Mouse (Mus musculus) c-Kit-positive CD71-negative TER-119-negative erythroid progenitor cells, embryonic 14.5 days (primary cell): ENCODE results near the gene Lactb.

Experiments
- DNase-seq: peaks from one replicate; pipeline ENCODE4 v3.0.0-alpha.2; 2013; ENCODE audit warnings: low read depth

The Lactb gene

DNA sequence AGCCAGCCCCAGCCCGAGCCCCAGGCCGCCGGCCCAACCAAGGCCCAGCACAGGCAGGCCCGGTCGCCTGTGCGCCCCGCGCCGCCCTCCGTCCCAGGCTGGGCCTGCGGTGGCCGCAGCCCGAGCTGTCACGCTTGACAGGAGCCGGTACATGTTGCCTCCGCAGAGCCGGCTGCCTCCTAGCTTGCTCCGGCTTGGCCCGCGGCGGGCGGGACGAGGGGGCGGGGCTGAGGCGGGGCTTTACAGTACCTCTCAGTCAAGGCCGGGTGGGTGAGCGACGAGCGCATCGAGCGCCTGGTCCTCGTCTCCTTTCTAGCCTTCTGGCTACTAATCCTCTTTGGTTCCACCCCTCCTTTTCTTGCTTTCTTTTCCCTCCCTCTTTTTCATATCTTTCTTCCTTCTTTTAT, at the start of gene Lactb:
Gene Lactb (minus strand): TSS at position 246 of the 407 bp plus-strand sequence.
- DNase-seq: peak; percentile 77

DNA sequence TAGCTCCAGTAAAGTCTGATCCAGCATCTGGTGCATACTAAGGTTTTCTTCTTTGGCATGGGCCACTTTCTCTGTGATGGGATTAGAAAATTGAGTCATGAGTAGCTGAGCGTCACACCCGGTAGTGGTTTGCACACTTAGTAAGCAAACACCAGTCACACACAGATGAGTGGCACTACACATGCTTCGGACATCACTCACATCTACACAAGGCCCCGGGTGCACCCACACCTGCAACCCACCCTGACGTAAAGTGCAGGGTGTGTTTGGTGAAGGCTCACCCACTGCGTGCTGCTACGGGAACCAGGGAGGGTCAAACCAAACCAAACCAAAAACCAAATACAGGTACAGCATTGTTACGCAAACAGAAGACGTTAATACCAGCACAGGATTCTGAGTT, 48.1 kb upstream of the Lactb start:
- DNase-seq: no peak

DNA sequence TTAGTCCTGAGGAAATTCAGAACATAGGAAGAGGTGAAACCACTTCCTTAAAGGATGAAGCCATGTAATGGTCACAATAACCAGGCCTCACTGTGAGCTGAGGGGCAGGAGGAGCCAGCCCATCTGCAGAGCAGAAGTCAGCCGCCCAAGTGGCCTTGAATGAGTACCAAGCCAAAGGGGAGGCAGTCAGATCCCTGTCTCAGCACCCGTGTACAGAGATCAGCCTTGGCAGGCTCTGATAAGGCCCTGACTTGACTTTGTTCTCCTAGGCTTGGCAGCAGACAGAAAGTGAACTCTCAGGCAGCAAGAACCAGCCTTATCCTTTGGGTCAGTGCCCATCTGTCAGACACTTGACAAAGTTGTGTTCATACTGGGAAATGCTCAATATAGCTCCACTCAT, 44.8 kb upstream of the Lactb start:
- DNase-seq: no peak

DNA sequence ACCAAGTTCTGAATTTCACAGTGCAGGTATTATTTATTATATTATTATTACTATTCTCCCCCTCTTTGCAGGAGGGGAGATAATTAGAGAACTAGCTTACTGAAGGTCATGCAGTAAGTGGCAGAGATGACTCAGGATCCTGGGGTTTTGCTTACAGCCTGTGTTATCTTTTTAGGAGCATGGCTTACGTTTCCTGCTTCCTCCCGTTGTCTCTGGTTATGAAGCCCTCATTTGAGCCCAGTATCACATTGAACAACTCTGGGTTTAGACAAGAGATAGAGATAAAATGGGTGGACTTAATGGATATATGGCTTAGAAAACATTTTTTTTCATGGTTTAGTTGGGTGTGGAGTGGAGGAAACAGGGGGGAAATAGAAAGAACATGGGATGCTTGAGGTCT, 38.2 kb upstream of the Lactb start:
- no peak for DNase-seq

GRCm38 (mm10) chr9:67012470-67012869, 37.2 kb upstream of the Lactb start:
- no peak for DNase-seq

DNA sequence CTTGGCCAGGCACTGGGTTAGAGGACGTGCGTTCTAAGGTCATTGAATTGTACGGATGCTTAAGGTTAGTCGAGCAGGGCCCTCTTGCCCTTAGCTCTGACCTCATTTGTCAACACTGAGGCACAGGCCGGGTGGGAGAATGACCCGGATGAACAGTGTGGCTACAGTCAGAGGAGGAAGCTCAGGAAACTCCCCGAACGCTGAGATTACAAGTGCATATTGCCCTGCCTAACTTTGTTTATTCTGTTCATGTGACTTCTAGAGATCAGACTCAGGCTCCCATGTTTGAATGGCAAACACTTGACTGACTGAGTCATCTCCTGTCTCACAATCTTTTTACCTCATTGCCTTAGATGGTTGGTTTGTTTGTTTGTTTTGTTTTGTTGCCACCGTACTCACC, 36.2 kb upstream of the Lactb start:
- no peak for DNase-seq

DNA sequence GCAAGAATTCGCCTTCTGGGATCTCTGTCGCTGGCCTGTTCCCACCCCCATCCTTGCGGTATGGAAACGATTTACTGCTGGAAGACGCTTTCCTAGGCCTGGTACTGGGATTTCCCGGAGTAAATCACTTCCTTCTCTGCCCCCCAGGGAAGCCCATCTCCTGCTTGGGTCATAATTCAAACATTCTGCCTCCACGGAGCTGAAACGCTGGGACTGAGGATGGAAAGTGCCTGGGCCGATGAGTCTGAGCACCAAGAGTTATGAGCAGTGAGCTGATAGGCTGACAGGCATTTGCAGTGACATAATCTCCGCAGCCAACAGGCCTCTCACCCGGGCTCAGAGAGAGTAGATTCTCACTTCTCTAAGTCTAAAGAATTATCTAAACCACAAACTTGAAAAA, 33.5 kb upstream of the Lactb start:
- no peak for DNase-seq

DNA sequence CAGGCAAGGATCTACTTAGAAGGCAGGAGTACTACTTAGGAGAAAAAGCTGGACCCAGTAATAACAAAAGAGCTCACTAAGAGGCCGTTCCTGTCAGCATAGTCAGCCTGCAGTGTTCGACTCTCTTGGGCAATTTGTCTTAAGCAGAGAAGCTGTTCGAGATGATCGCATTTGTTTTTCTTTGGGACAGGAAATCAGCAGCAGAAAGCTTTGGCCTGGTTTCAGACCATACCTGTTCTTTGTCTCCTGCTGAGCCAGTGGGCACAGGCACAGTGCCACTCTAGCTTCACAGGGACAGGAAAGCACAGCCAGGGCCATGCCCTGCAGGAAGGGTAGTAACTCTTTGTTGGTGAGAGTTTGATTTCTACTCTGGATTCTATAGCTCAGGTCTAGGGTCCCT, 31.1 kb upstream of the Lactb start:
- DNase-seq: no peak

DNA sequence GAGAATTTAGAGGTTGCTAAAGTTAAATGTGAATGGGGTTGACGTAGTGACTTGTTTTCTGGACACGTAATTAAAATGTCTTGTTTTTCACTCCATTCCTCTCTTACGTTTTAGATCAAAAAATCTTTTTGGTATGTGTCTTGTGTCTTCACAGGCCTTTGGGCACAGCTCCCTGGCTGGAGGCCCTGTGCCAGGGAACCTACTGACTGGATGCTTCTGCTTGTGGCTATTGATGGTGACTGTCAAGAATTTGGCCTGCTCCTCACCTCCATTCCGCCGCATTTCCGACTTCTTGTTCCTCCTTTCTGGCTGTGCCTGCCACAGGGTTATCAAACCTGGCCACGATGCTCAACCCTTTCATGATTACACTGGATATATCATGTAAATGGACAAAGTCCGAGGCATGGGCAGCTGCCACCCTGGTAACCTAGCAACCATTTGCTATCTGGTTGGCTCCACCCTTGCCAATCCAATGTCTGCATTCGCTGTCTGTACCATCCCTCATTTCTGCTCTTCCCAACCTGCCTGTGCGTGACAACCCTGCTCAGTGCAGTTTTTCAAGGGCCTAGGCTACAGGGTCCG, 30.0 kb upstream of the Lactb start:
- no peak for DNase-seq

DNA sequence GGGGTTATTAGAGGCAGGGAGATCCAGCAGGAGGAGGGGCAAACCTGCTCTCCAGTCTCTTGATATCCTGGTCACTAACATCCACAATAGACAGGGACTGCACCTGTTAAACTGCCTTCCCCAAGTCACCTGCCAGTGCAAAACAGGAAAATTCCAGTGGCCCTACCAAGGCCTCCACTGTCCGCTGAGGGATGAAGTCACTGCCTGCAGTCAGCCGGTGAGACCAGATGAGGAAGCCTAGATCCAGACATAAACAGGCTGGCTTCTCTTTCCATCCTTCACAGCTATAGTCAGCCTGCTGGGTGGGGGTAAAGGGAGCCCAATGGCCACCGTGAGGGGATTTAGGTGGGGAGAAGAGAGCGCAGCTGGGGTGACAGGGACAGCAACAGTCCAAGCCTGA, 28.4 kb upstream of the Lactb start:
- DNase-seq: no peak

DNA sequence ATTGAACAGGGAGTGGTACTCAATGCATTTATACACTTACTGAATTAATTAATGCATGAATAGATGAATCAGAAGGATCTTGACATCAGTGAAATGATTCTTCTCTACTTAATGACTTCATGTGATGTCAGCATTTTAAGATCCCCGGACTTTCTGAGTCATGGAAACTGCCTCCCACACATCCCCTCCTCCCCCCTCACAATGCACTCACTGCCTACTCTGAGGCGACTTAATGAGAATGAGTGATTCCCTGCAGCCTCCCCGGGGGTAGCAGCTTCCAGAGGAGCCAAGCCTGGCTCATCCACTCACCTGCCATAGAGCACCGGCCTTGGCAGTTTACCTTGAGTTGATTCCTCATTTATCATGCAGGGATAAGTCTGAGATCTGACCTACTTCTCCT, 27.9 kb upstream of the Lactb start:
- DNase-seq: no peak

DNA sequence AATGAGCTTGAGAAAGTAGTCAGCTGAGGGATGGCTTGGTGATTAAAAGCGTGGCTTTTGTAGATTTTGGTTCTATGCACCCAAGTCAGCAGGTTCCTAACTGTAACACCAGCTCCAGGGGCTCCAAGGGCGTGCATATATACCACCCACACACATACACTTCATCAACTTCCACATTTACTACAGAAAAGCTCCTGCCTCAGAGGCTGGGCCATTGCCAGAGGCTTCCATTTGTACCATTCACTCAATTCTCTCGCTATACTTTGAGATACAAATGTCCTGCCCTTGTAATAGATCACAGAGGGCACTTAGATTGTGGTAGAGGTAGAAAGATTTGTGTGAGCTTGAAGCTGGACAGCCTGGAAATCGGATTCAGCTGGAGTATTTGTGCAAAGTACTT, 26.2 kb upstream of the Lactb start:
- no peak for DNase-seq

DNA sequence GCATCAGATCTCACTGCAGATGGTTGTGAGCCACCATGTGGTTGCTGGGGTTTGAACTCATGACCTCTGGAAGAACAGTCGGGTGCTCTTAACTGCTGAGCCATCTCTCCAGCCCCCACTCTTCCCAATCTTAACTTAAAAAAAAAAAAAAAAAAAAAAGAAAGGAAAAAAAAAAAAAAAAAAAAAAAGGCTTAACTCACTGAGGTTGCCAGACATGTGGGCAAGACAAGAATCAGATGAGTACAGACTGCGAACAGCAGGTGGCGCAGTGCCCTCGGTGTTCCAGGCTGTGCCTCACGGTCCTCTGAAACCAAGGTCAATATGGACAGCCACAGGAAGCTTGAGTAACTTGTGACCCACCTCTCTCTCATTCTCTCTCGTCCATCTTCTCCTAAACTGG, 25.8 kb upstream of the Lactb start:
- DNase-seq: peak; percentile 80

DNA sequence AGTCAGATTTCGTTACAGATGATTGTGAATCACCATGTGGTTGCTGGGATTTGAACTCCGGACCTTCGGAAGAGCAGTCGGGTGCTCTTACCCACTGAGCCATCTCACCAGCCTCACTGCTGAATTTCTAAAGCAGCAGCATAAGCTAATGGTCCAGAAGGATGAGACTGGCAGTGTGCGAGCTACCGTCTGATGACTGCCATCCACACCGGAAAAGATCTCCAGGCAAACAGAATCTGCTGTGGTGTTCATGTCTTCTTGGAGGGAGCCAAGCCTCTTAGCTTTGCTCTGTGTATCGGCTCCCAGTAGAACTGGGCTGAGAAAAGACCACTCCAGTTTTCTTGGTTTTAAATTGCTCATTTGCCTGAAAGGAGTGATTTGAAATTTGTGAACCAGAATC, 24.4 kb upstream of the Lactb start:
- no peak for DNase-seq

GRCm38 (mm10) chr9:66991750-66992410, 16.6 kb upstream of the Lactb start:
- DNase-seq: no peak

- no peak for DNase-seq
Measured at GRCm38 (mm10) chr9:66991021-66991749, 15.9 kb upstream of the Lactb start.

- no peak for DNase-seq
Measured at GRCm38 (mm10) chr9:66990046-66990445, 14.8 kb upstream of the Lactb start.

- DNase-seq: no peak
Measured at GRCm38 (mm10) chr9:66989581-66989980, 14.3 kb upstream of the Lactb start.

DNA sequence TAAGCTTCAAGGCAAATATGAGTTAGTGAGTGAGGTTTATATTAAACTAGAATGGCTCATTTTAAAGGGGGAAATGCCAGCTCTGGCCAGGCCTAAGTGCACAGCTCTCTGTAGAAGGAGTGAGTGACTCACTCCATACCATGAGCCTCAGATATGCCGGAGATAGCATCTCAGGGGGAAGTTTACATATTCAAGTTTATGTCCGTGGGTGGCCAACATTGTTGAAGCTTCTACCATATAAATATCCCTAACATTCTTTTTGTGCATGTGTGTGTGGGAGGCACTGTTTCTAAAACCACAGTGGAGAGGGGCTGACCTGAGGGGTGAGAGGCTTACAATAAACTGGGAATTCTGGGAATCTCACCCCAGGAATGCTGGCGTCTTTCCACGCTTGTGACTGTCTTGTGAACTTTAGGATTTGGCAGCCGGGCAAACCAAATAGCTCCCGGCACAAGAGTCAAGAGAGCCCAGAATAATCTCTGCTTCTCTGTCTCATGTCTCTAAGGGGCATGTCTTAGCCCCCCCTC, 13.7 kb upstream of the Lactb start:
- no peak for DNase-seq

DNA sequence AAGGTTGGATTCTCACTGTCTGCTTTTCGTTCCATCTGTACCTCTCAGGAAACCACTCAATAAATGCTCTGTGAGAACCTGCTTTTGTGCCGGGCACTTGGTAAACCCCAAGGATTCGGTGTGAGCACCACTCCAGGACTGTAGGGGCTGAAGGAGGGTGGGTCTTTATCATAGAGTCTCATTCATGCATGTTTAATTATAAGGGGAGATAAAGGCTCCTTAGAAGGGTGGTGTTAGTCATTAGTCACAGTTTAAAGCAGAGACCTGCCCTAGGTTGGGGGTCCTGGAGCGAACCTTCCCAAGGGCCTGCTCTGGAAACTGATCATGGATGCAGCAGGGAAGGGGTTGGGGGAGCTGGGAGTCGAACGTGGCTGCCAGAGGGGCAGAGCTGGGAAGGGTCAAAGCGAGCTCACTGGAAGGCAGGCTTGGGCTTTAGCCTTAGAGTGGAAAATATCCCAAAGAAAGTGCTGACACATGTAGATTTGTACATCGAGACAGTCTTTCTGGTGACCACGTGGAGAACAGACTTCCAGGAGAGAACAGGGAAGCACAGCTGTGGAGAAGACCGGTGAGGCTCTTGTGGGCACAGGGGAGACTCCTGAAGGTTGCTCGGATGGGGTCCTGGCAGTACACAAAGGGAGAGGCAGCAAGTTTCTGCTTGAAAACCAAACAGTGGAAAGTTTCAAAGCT, 13.1 kb upstream of the Lactb start:
- DNase-seq: no peak

DNA sequence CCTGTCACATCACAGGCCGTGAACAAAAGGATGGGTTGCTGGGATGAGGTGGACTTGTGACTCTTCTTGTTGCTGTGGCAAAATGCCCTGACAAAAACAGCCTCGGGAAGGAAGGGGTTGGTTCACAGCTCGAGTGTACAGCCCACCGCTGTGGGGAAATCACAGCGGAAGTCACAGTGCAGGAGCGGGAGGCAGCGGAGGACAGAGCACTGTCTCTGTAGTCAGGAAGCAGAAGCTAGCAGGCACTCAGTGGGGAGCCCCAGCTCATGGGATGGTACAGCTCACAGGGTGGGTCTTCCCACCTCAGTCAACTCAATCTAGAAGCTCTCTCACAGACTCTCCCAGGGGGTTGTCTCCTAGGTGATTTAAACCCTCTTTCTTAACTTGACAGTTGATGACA, 10.1 kb upstream of the Lactb start:
- DNase-seq: no peak

DNA sequence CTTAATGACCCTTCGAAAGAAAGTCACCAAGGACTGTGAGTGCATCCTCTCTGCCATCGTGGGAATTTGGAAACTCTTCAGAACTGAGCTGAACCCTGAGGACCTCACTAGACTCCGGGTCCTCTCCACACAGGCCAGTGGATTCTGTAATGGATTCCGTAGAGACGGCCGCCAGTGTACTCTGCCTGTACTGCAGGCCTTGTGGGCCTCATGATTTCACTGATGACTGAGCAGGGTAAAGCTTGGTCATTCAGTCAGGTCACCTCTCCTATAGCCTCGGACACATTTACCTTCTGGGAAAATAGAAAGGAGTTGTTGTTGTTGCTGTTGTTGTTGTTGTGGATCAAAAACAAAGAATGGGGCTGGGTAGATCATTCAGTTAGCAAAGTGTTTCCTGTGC, 6.8 kb upstream of the Lactb start:
- DNase-seq: no peak

DNA sequence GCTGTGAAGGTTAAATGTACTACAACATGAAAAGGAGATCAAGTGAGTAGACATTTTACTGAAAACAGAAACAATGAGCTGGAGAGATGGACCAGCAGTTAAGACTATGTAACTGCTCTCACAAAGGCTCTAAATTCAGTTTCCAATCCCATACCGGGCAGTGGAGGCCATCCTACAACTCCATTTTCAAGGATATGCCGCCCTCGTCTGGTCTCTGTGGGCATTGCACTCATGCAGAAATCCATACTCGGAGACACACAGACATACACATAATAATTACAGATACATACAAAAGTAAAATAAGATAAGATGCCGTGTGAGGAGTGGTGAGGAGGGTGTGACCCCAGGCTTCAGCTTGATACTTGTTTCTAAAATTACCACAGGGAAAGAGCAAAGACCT, 5.2 kb upstream of the Lactb start:
- DNase-seq: peak; percentile 79
